Mouse (Mus musculus) erythroblast, embryonic 14.5 days (primary cell): ENCODE measurements around the gene 1700020A23Rik.

ENCODE experiments used
- GATA1 ChIP-seq: IDR thresholded peaks from 2 replicates; pipeline ENCODE4 v1.6.1; 2012; ENCODE audit warnings: low read length, inconsistent platforms, mixed read lengths
- TAL1 ChIP-seq: IDR thresholded peaks from 3 replicates; pipeline ENCODE4 v1.6.1; 2012; ENCODE audit warnings: low read length, inconsistent platforms, mixed read lengths

DNA sequence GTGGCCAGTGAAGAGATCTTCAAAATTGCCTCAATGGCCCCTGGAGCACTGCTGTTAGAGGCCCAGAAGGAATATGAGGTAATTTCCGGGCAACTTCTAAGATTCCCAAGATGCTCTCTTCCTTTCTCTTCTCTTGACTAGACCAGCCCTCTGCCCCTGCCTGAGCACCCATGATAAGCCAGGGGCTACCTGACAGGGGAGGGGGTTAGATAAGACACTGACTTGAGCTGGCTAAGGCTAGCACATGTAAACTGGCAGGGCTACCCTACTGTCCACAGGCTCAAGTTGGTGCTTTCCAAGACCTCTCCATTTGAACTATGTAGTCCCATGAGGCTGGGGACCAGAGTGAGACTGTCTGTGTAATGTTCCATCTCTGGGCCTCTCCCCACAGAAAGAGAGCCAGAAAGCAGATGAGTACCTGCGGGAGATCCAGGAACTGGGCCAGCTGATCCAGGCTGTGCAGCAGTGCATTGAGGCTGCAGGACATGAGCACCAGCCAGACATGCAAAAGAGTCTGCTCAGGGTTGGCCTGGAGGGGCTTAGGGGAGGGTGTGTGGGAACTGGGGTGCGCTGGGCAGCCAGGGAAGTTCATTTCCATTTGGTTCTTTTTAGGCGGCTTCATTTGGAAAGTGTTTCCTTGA, 34.9 kb downstream of the 1700020A23Rik start:
- TF ChIP-seq GATA1 (no peak), TAL1 (no peak)
